Mouse (Mus musculus): ENCODE measurements at regions not wholly inside any gene's neighbourhood (a gene's known extent, or its start where the extent isn't known, plus 50 kb on each side); places are given as distances from the start of the nearest gene placed in this dataset.

DNA sequence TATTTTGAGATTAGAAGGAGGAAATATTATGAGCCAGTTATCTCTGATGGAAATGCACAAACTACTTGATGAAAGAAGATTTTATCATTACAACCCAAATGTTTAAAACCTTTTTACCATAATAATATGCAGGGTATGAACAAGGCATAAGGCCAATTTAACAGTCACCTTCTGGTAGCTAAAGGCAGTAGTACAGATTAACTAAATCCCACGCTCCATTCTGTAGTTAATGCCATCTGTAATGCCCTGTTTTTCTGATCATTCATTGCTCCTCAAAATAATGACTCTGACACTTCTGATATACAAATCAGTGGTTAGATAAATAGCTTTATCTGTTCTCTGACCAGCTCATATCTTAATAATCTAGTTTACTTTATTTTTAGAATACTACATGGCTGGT is 987.8 kb downstream of the Pcdh7 start:
- in situ Hi-C loops (cut with MboI, MseI), result no loop called here

DNA sequence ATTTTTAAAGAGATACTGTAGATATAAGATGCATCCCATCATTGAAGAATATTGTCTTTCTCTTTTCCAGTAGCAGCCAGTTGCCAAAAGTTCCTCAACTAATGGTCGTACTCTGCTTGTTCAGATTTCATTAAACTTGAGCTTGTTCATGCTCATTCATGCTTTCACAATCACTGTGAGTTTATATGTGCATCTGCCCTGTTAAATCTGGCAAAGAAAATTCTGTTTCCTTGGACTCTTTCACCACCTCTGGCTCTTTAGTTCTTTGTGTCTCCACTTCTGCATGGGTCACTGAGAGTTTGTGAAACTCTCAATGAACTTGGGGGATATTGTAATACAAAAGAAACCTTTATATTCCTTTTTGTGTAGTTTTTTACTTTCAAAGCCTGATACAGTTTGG is 994.6 kb downstream of the Pcdh7 start:
- in situ Hi-C loops (cut with MboI, MseI), result no loop called here

- in situ Hi-C loops (cut with MboI, MseI), result loop anchor here (25.0 kb wide), 1 partner anchor 1021 kb away; the partner anchor contains the start of gene Pcdh7
Observed at GRCm38 (mm10) chr5:58733366-58733765, 1015.6 kb downstream of the Pcdh7 start.

DNA sequence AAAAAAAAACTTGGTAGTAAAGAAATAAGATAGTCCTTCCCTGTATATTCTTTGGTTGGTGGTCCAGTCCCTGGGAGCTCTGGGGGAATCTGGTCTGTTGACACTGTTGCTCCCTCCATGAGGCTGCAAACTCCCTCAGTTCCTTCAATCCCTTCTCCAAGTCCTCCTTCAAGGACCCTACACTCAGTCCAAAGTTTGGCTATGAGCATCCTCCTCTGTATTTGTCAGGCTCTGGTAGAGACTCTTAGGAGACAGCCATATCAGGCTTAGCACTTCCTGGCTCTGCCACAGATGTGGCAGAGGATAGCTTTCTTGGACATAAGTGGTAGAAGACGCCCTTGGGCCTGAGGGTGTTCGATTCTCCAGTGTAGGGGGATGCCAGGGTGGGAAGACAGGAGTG is 1016.2 kb downstream of the Pcdh7 start:
- in situ Hi-C loops (cut with MboI, MseI), result loop anchor here (25.0 kb wide), 1 partner anchor 1022 kb away; the partner anchor contains the start of gene Pcdh7

DNA sequence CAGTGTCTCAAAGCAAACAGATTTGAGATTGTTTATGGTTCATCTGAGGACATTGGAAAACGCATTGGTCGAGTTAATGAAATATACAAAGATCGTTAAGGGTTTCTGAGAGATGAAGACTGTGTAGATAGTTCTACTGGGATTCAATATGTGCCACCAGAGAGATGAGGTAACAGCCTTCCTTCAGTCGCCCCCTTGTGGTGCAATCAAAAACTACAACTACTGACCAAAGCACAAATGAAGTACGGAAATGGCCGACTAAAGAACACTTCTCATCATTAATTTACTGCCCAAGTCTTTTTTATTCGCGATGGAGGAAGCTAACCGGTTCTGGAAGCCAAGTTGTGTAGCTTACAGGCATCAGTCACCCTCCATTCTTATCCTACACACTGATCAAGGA is 1018.8 kb downstream of the Pcdh7 start:
- in situ Hi-C loops (cut with MboI, MseI), result loop anchor here (25.0 kb wide), 1 partner anchor 1024 kb away; the partner anchor contains the start of gene Pcdh7

- in situ Hi-C loops (cut with MboI, MseI), result loop anchor here (25.0 kb wide), 1 partner anchor 1025 kb away; the partner anchor contains the start of gene Pcdh7
Observed at GRCm38 (mm10) chr5:58737264-58737883, 1019.6 kb downstream of the Pcdh7 start.

DNA sequence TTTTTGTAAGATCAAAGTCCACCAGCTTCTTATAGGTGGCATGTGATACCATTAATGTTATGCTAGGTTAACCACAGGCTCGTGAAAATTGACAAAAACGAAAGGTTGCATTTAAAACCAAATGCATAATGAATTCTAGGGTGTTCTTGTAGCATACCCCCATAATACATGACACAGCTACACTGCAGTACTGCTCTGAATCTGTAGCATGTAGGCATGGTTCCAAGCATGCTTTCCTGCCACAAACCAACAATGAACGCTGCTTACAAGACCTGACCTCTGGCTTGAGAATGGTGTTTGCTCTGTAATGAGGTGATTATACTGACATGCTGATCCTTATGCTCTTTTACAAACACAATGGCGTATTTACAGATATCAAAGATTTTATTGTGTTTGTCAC is 1020.3 kb downstream of the Pcdh7 start:
- in situ Hi-C loops (cut with MboI, MseI), result loop anchor here (25.0 kb wide), 1 partner anchor 1026 kb away; the partner anchor contains the start of gene Pcdh7

DNA sequence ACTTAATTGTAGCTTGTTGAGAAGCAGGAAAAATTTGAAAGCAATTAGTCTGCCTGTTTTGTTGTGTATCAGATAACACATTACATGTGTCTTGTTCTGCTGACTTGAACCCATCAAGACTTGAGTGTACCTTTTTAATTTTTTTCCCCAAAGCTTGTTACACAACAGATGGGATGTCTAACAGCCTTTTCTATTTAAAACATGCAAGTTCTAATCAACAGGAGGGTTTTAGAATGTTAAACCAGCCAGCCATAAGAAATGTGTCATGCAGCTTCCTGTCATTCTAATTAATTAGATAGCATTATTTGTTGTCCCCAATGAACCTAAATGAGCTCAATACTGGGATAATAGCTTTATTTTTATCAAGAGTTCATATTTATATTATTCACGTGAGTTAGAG is 1023.0 kb downstream of the Pcdh7 start:
- in situ Hi-C loops (cut with MboI, MseI), result loop anchor here (25.0 kb wide), 1 partner anchor 1028 kb away; the partner anchor contains the start of gene Pcdh7

DNA sequence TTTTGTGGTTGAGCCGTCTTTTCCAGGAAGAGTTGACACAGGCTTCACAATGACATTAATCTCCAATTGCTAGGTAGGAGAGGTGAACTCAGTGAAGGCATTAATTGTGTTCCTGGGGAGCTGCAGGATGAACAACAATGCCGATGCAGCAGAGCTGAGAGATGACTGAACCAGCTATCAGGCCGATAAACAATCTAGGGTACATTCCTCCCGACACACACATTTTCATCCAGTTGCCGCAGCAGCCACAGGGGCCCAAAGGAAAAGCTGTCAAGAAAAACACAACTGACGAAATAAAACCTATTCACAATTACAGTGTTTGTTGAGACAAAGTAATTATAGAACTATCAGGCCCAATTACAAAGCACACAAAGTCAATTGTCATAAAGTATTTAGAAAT is 1029.9 kb downstream of the Pcdh7 start:
- in situ Hi-C loops (cut with MboI, MseI), result loop anchor here (25.0 kb wide), 1 partner anchor 1035 kb away; the partner anchor contains the start of gene Pcdh7

GRCm38 (mm10) chr5:58751777-58752176 is 1034.0 kb downstream of the Pcdh7 start:
- in situ Hi-C loops (cut with MboI, MseI), result no loop called here

All from T-helper 1 cell (primary cell).